Mouse (Mus musculus): ENCODE measurements around the gene Spats2.

Spats2 gene

DNA sequence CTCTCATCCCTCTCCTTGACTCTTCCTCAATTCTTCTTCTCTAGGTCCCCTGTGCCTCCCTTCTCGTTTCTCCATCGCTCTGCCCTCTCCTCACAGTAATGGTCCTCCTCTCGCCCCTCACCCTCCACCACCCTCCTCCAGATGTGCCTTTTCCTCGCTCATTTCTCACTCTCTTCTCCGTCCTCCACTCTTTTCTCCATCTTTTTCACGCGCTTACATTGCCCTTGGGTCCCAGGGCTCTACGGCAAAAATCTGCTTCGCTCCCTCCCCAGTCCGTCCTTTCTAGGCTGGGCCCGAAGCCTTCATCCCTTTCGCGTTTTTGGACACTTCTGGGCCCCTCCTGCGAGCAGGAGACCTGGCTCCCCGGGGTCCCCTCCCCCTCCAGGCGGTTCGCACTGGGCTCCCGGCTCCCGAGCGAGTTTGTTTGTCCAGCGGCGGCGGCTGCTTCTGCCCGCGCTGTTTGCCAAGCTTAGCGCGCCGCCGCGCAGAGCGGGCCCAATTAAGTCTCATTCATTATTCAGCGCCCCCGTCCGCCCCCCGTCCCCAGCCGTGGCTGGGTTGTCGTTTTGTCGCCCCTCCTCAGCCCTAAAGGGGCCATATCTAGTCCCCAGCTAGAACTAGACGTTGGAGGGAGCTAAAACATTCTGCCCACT, 27.8 kb upstream of the Spats2 start:
- no peak for DNase-seq (ENCODE audit: extremely low read depth, low read depth)

DNA sequence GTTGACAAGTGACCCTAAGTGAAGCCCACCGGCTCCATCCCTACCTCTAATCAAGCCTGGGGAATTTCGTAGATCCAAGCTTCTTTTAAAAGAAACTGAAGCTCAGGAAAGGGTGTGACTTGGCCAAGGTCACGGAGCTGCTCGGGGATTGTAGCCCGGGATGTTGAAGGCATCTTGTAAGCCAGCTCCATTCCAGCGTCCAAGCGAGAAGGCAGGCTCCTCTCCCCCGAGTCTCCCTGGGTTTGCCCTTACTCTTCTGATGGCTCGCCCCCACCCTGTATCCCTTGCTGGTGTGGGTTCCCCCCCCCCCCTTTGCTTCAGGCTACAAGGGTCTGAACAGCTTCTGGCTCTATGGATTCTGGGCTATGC, 27.2 kb upstream of the Spats2 start:
- no peak for DNase-seq (ENCODE audit: extremely low read depth, low read depth)

DNA sequence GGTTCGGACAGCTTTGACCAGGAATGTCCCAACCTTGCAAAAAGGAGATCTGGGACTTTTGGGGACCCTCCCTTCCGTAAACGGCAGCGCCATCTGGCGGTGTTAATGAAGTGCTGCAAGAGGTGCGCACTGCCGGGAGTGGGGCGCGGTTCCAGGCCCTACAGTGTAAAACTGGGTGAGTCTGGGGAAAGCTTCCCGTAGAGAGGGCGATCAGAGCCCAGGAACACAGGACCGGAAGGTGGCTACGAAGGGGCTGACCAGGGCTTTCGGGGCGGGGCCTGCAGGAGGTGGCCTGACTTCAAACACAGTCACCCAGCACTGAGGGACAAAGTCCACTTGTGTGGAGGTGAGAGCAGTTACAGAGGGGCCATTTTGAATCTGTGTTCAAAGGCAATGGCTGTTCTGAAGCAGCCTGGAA, 26.6 kb upstream of the Spats2 start:
- DNase-seq (ENCODE audit: extremely low read depth, low read depth), result peak; percentile 67

DNA sequence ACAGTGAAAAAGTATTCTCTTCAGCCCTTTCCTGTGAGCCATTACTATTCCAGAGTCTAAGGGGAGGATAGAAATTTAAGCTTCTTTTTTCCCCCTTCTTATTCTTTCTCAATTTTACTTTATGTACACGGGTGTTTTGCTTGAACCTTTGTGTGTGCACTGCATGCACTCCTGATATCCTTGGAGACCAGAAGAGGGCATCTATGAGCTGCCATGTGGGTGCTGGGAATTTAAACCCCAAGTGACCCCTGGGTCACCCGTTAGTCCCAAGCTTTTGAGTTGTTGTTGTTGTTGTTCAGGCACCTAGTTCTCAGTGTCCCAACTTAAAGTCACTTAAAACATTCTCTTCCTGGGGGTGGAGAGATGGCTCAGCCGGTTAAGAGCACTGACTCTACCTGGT, 25.7 kb upstream of the Spats2 start:
- no peak for DNase-seq (ENCODE audit: extremely low read depth, low read depth)

DNA sequence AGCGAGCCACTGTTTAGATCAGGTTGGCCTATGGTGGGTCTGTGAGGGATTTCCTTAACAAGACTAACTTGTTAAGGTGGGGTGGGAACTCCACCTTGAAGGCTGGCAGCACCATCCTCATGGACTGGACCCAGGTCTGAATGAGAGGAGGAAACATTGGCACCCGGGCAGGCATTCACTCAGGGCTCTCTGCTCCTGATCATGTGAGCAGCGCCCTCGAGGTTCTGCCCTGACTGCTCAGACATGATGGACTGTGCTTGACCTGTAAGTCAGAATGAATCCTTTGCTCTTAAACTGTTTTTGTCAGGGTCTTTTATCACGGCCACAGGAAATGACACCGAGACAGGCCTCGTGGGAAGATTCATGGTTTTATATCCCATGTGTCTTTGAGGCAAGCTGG, 20.5 kb upstream of the Spats2 start:
- DNase-seq (ENCODE audit: extremely low read depth, low read depth), result no peak

DNA sequence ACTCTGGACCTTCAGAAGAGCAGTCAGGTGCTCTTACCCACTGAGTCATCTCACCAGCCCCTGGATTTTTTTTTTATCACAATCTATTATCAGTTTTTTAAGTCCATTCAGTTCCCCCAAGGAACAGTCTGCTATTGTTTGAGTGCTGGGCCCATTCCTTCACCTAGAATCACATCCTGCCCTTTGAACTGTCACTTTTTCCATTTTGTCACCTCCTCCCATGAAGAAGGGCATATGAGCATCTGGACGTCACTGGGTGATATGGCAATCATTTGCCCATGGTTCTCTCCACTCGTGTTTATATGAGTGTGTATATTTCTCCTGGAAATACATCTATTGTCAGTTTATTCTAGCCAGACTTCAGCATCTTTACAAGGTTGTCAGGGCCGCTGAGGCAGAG, 17.9 kb upstream of the Spats2 start:
- no peak for DNase-seq (ENCODE audit: extremely low read depth, low read depth)

DNA sequence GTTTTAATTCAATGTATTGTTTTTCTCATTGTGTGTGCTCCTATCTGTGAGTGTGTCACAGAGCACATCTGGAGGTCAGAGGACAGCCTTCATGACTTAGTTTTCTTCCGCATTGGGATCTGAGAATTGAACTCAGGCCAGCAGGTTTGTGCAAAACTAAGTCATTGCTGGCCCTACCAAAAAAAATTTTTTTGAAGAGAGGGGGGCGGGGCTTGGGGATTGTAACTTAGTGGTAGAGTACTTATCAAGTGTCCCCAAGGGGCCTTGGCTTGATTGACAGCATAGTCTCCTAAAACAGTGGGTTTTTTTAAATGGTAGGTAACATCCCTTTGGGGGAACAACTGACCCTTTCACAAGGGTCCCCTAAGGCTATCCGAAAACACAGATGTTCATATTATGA, 14.6 kb upstream of the Spats2 start:
- no peak for DNase-seq (ENCODE audit: extremely low read depth, low read depth)

DNA sequence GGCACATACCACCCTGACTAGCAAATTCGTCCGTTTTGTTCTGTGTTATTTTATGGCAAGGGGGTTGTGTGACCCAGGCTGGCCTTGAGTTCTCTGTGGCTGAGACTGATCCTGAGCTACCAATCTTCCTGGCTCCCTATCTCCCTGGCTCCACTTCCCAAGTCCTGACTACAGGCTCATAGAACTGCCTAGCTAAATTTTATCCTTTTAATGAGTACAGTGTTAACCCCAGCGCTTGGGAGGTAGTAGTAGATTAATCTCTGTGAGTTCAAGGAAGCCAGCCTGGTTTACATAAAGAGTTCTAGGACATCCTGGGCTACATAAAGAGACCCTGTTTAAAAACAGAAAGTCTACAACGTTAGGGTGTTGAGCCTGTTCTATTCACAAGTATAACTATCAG, 13.9 kb upstream of the Spats2 start:
- DNase-seq (ENCODE audit: extremely low read depth, low read depth), result no peak

DNA sequence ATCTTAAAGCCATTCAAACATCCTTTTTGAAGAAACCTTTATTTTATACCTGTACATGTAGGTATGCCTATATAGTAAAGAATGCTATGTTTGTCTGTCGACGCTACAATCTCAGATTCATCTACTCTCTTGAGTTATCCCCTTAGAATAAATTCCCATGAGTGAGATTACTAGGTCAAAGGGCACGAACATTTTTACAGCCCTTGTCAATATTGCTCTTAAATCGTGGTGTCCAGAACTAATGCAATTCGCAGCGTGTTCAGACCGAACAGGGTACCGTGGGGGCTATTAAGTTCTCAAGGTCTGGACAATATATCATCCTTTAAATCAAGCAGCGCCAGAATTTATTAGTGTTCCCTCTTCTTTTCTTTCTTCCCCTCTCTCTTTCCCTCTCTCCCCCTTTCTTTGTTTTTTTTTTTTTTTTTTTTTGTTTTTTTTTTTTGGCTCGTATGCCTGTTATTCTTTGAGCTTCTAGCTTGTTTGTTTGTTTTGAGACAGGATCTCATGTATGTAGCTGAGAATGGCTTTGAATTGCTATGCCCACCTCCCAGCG, 12.8 kb upstream of the Spats2 start:
- DNase-seq (ENCODE audit: extremely low read depth, low read depth), result no peak

DNA sequence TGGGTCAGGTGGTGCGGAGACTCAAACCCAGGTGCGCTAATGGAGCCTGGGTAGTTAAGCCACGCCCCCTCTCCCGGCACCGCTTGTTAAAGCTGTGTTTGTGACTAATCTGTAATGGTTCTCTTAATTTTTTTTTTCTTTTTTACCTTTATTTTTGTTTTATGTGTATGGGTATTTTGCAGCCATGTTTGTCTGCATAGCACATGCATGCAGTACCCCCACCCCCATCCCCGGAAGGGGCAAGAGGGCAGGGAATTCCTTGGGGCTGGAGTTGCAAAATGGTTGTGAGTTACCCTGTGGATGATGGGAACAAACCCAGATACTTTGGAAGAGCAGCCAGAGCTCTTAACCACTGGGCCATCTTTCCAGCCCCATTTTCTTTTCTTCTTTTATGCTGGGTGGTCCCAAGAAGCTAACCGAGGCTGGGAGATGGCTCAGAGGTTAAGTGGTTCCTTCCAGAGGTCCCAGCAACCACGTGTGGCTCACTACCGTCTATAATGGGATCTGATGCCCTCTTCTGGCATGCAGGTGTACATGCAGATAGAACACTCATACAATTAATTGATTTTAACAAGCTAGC, 12.2 kb upstream of the Spats2 start:
- DNase-seq (ENCODE audit: extremely low read depth, low read depth), result peak; percentile 66

DNA sequence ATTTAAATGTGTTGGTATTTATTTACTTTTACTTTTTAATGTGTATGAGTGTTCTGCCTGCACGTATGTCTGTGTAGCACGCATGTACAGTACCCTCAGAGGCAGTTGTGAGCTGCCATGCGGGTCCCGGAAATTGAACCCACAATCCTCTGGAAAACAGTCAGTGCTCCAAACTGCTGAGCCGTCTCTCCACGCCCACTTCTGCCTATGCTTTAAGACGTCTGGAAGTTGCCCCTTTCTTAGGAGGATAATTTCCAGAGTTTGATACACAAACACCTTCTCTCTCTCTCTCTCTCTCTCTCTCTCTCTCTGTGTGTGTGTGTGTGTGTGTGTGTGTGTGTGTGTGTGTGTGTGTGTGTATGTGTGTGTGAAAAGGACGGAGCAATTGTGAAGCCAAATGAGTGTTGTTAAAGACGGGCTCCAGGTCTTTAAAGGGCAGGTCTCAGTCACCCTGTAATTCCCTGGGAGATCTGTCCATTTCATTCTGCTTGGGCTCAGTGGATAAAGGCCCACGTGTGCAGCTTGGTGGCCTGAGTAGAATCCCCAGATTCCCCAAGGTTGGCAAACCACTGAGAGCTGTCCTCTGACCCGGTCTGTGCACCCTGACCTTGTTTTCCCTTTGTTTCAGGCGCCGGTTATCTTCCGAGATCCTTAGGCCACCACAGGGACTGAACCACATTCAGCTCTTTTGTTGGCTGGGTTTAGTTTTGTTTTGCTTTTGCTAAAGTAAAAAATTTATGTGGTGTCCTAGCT, 11.2 kb upstream of the Spats2 start:
- DNase-seq (ENCODE audit: extremely low read depth, low read depth), result no peak

DNA sequence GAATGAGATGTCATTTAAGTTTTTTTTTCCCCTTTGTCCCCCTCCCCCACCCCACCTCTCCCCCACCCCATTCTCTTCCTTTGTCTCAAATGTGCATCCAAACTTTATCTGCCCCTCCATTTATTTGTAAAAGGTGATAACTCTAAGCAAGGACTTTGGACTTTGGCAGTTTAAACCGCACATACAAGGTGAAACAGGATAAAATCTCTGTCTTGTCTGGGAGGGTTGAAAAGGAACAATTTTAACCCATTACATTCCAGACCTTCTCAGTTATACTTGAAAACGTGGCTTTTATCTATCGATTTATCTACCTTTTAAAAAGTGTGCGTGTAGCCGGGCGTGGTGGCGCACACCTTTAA, 10.7 kb upstream of the Spats2 start:
- DNase-seq (ENCODE audit: extremely low read depth, low read depth), result no peak

DNA sequence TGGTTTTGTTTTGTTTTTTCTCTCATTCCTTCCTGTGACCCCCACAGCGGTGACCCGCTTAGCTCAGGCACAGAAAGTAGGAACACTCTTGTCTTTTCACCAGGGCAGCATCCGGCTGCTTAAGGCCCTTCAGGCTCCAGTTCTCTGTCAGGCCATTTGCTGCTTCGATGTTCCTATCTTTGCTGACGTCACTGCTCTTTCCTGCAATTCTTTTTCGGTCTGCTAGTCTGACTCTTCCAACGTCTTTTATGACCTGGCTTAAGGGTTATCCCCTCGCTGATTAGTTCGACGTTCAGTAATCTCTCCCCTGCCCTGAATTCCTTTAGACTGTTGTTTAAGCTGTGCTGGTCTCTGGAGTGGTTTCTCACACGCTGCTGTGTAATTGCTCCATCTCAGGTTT, 9.2 kb upstream of the Spats2 start:
- DNase-seq (ENCODE audit: extremely low read depth, low read depth), result no peak

DNA sequence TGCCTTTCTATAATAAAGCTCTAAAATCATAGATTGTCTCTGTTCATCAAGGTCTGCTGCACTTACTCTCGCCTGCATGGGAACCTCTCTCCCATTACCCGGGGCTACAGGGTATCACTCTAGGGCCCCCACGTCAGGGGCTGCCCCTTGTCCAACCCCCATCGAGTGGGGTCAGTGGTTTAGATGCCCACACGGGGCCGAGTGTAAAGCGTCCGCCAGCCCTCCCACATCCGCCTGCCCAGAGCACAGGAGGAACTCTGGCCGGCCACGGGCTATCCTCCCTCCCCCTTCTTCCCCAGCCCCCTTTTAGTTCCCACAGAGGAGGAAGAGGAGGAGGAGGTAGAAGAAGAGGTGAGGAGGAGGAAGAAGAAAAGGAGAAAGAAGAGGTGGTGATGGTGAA, 4.9 kb upstream of the Spats2 start:
- DNase-seq (ENCODE audit: extremely low read depth, low read depth), result no peak

DNA sequence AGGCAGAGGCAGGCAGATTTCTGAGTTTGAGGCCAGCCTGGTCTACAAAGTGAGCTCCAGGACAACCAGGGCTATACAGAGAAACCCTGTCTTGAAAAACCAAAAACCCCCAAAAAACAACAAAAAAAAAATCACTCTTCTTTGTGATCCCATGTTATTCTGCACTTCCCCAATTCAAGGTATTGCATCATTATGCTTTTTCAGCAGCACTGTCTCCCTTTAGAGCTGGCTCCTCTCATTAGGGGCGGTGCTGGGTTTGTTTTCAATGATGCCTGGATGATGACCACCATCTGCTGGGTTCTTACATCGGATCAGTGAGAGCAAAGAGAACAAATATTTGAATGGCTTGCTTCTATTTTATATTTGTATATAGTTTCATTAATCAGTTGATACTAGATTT, 3.1 kb upstream of the Spats2 start:
- no peak for DNase-seq (ENCODE audit: extremely low read depth, low read depth)

DNA sequence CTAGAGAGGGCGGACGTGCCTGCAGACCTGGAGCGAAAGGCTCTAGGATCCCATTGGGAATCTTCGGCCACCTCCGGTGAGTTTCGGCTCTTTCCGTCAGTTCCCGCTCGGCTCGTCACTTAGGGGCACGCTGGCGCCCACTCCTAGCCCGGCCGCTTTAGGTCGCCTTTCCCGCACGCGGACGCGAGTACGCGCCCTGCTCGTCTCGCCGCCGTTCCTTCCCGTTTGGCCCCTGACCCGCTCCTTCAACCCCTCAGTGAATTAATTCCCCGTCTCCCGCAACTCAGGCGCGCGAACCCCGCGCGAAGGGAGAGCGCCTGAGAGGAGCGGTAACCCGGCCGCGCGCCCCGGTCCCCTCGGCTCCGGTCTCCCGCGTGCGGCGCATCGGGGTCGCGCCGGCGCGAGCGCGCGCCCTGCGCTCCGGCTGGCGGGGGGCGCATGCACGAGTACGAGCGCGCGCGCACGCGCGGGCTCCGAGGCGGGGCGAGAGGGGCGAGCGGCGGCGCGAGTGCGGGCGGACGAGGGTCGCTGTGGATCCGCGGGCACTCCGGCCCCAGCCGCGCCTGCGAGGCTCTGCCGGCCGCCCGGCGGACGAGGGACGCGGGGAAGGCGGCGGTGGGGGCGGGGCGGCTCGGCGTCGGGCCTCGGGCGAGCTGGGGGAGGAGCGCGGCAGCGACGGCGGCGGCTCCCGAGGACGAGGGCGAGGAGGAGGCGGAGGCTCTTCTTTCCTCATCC, 532 bp downstream of the Spats2 start:
- DNase-seq (ENCODE audit: extremely low read depth, low read depth), result no peak

DNA sequence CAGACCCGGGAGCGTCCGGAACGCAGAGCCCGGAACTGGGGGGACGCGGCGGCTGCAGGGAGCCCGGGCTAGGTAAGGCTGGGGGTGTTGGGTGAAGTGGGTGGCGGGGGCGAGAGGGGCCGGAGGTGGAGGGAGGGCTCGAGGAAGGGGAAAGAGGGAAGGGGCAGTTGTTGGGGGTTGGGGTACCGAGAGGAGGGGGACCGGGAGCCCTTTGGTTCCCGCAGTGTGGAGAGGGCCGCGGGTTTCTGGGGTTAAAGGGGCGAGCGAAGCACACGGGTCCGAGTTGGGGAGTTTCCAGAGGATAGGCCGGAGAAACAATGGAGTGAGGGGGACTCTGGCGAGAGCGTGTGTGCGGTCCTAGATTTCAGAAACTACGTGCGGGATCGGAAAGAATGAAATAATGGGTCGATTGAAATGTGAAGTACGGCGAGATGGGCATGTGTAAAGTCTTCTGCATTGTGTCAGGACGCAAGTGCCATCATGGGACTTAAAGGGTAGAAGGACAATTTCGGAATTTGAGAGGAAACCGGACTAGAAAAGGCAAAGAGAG, 1.2 kb downstream of the Spats2 start:
- DNase-seq (ENCODE audit: extremely low read depth, low read depth), result no peak

DNA sequence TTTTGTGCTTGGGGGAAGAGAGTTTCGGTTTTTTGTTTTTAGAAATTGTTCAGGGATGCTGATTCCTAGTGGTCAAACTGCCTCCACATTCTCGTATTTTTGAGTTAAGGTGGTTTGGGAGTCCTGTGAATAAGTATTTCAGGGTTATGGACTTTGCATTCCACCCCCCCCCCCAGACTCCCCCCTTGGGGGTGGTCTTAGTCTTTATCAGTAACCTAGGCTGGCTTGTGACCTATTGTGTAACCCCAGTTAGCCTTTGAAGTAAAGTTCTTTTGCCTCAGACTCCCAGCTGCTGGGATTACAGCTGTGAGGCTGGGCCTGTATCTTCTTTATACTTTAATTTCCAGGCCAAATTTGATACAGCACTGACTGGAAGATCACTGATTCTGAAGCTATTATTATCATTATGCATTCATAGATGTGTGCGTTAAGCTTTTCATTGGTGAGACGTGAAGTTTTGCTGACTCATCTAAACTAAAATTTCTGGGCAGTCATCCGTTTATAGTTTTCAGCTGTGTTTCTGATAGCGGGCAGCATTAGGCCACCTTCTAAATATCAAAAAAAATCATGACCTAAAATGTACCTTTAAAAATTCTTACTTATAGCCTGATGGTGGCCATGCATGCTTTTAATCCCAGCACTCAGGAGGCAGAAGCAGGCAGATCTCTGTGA, 2.3 kb downstream of the Spats2 start:
- no peak for DNase-seq (ENCODE audit: extremely low read depth, low read depth)

DNA sequence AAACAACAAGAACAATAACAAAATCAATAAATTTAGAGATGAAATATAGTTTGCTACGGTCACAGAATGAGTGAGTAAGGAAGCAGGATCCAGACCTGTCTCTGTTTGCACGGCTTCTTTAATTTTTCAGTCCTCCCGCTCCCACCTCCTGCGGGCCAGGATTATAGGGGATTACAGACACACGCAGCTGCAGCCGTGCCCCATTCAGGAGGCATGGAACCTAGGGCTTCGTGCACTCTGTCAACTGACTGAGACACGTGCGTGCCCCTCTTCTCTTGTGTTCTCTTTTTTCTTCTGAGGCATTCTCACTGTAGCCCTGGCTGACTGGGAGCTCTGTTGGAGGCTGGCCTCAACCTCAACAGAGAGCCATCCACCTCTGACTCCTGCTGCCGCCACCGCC, 3.7 kb downstream of the Spats2 start:
- DNase-seq (ENCODE audit: extremely low read depth, low read depth), result no peak

DNA sequence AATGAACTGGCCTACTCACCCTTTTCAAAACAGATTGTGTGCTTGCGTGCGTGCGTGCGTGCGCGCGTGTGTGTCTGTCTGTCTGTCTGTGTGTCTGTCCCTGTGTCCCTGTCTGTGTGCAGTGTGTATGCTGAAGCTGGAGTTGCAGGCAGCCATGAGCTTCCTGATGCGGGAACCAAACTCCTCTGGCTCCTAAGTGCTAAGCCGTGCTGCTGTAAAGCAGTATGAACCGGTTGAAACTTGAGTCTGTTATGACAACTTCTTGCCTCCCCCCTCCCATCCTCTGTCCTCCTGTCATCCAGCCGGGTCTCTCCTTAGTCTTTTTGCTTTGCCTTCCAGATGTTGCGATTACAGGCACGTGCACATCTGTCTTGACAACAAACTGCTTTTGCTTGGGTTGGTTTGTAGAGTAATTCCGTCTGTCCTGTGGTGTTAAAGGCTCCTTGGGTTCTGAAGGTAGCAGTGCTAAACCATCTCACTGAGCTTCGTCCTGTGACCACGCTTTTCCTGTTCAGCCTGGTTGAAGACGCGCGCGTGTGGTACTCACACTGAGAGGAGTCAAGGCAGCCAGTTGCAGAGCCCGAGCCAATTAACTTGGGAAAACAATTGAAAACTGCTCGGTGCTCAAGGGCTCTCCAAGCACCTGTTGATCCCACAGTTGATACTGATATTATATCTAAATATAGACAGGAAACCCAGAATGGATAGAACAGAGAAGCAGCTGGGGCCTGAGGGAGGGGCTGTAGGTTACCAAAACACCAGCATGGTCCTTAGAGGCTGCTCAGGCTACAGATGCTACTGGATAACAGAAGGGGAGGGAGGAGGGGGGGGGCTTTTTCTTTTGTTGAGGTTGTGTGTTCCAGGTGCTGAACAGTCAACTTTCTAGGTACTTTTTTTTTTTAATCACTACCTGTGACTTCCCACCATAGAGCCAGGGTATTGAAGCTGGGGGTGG, 4.5 kb downstream of the Spats2 start:
- no peak for DNase-seq (ENCODE audit: extremely low read depth, low read depth)

Measured in MEL-GATA-1-ER (cell line).